Mouse (Mus musculus) intestine, embryonic 14.5 days (tissue): ENCODE results near the gene Wnt7b. TPM values are rescaled to one million over a fixed set of nuclear protein-coding genes. Genes with fewer than 3 reads are reported as not detected.

Experiments used
- ATAC-seq: fragments of 200-750 bp; cut with Nextera tagmentation; replicated peaks from 2 replicates; pipeline ENCODE4 v1.8.0; 2017; ENCODE audit warnings: low read depth, moderate number of reproducible peaks, moderate TSS enrichment, moderate library complexity; ENCODE audit not compliant: low FRiP score, low TSS enrichment
- DNase-seq: peaks from one replicate; pipeline ENCODE4 v3.0.0-alpha.2; 2018; ENCODE audit warnings: low spot score
- H3K27ac ChIP-seq: fragments of 300-500 bp; sonication (generic); 2 replicates; pipeline ENCODE4 v1.5.1; 2014; ENCODE audit warnings: low read depth, mild to moderate bottlenecking, control low read depth
- H3K27me3 ChIP-seq: fragments of 300-500 bp; sonication (generic); replicated peaks from 2 replicates; pipeline ENCODE4 v1.6.1; 2014; ENCODE audit warnings: low read length, control low read depth; ENCODE audit not compliant: control insufficient read depth, insufficient read depth
- H3K36me3 ChIP-seq: fragments of 300-500 bp; sonication (generic); 2 replicates; pipeline ENCODE4 v1.6.1; 2014; ENCODE audit warnings: low read length, control low read depth; ENCODE audit not compliant: control insufficient read depth, insufficient read depth
- H3K4me1 ChIP-seq: fragments of 300-500 bp; sonication (generic); replicated peaks from 2 replicates; pipeline ENCODE4 v1.6.1; 2014; ENCODE audit warnings: low read length, control low read depth, mixed read lengths; ENCODE audit not compliant: control insufficient read depth, insufficient read depth
- H3K4me2 ChIP-seq: fragments of 300-500 bp; sonication (generic); 2 replicates; pipeline ENCODE4 v1.6.1; 2014; ENCODE audit warnings: low read length
- H3K4me3 ChIP-seq: fragments of 300-500 bp; sonication (generic); 2 replicates; pipeline ENCODE4 v1.5.1; 2014; ENCODE audit warnings: low read depth, low read length, control low read depth, mixed read lengths
- H3K9ac ChIP-seq: fragments of 300-500 bp; sonication (generic); 2 replicates; pipeline ENCODE4 v1.6.1; 2014; ENCODE audit warnings: mild to moderate bottlenecking, low read length
- H3K9me3 ChIP-seq: fragments of 300-500 bp; sonication (generic); 2 replicates; pipeline ENCODE4 v1.6.1; 2016; ENCODE audit warnings: low read length, control low read depth; ENCODE audit not compliant: control insufficient read depth
- WGBS: fragments of 180-500 bp; shearing (Covaris S2); extraction: QIAGEN DNeasy Blood & Tissue Kit; methylation state at CpG from one replicate; pipeline ENCODE4 v1.1.7; 2014; 5-methylcytosine and 5-hydroxymethylcytosine counted together
- polyA plus RNA-seq: library from polyadenylated mRNA; unstranded; fragments of >200 nt; fragmentation: Nextera tagmentation; extraction: Ambion mirVana; gene quantifications from 2 replicates; pipeline ENCODE4 v1.2.1, GENCODE M21; 2014

Gene Wnt7b
- polyA plus RNA-seq, 1 experiment from 2014 or later: 2.2 TPM

- WGBS: 69% methylated on average over 3 of the region's 3 CpGs
- Histone ChIP-seq H3K27ac (no peak overlapping the region), H3K4me2 (no peak overlapping the region), H3K4me3 (no peak overlapping the region), H3K4me1 (peaks cover 12% of the 10 kb centered on the region), H3K27me3 (no peaks in the 10 kb centered on the region), H3K36me3 (no peaks in the 10 kb centered on the region), H3K9me3 (no peaks in the 10 kb centered on the region), H3K9ac (no peak overlapping the region)
- DNase-seq: no peak
- no peak for ATAC-seq
Measured at GRCm38 (mm10) chr15:85597403-85597802, 15.1 kb upstream of the Wnt7b start.

- Histone ChIP-seq H3K9ac (no peak overlapping the region), H3K4me2 (no peak overlapping the region), H3K36me3 (no peaks in the 10 kb centered on the region), H3K4me3 (no peak overlapping the region), H3K9me3 (no peaks in the 10 kb centered on the region), H3K27ac (no peak overlapping the region), H3K4me1 (no peaks in the 10 kb centered on the region), H3K27me3 (no peaks in the 10 kb centered on the region)
- 72% methylated on average over 4 of the region's 4 CpGs for WGBS
- ATAC-seq (no peak), DNase-seq (no peak)
Measured at GRCm38 (mm10) chr15:85592674-85593073, 10.4 kb upstream of the Wnt7b start.

- H3K27ac ChIP-seq: no peak overlapping the region
- H3K27me3 ChIP-seq: no peaks in the 10 kb centered on the region
- H3K9me3 ChIP-seq: peaks cover 3% of the 10 kb centered on the region; the same call in 1 of the 2 replicates
- ATAC-seq: no peak
- no peak overlapping the region for H3K4me3 ChIP-seq
- no peaks in the 10 kb centered on the region for H3K36me3 ChIP-seq
- WGBS: 85% methylated on average over 10 of the region's 10 CpGs
- no peaks in the 10 kb centered on the region for H3K4me1 ChIP-seq
- no peak overlapping the region for H3K4me2 ChIP-seq
- DNase-seq: no peak
- no peak overlapping the region for H3K9ac ChIP-seq
Measured at GRCm38 (mm10) chr15:85590831-85591230, 8.6 kb upstream of the Wnt7b start.

GRCm38 (mm10) chr15:85583504-85583903 is 1.2 kb upstream of the Wnt7b start:
- 4% methylated on average over 11 of the region's 11 CpGs for WGBS
- peaks cover 62% of the 10 kb centered on the region for H3K27me3 ChIP-seq
- no peak overlapping the region for H3K9ac ChIP-seq
- no peak overlapping the region for H3K27ac ChIP-seq
- peaks cover 3% of the 10 kb centered on the region; the same call in 1 of the 2 replicates for H3K9me3 ChIP-seq
- DNase-seq (peak; percentile 85), ATAC-seq (peak; percentile 77)
- H3K36me3 ChIP-seq: no peaks in the 10 kb centered on the region
- no peak overlapping the region for H3K4me3 ChIP-seq
- H3K4me1 ChIP-seq: peaks cover 5% of the 10 kb centered on the region; the same call in 1 of the 2 replicates
- H3K4me2 ChIP-seq: no peak overlapping the region

GRCm38 (mm10) chr15:85583024-85583423 is 751 bp upstream of the Wnt7b start:
- peaks cover 3% of the 10 kb centered on the region; the same call in 1 of the 2 replicates for H3K9me3 ChIP-seq
- H3K4me2 ChIP-seq: no peak overlapping the region
- no peak overlapping the region for H3K9ac ChIP-seq
- peaks cover 5% of the 10 kb centered on the region; the same call in 1 of the 2 replicates for H3K4me1 ChIP-seq
- no peak overlapping the region for H3K4me3 ChIP-seq
- H3K27me3 ChIP-seq: peaks cover 66% of the 10 kb centered on the region
- H3K36me3 ChIP-seq: no peaks in the 10 kb centered on the region
- WGBS: 1% methylated on average over 8 of the region's 8 CpGs
- no peak overlapping the region for H3K27ac ChIP-seq
- DNase-seq (peak; percentile 89), ATAC-seq (peak; percentile 84; the same call in 1 of the 2 replicates)

- H3K9ac ChIP-seq: 0 out of 2 replicates have a peak overlapping the region, but pooled peaks have one; percentile 22
- WGBS: under 1% methylated on average over 61 of the region's 67 CpGs
Measured at GRCm38 (mm10) chr15:85581563-85582064, 659 bp downstream of the Wnt7b start.

GRCm38 (mm10) chr15:85580934-85581562 is 1.2 kb downstream of the Wnt7b start:
- Histone ChIP-seq H3K4me2 (peak overlapping the region; percentile 81), H3K27ac (no peak overlapping the region), H3K9ac (peak overlapping the region; percentile 22; the same call in 1 of the 2 replicates), H3K4me1 (peaks cover 5% of the 10 kb centered on the region; the same call in 1 of the 2 replicates), H3K36me3 (no peaks in the 10 kb centered on the region), H3K9me3 (no peaks in the 10 kb centered on the region), H3K4me3 (peak overlapping the region; percentile 43), H3K27me3 (peaks cover 86% of the 10 kb centered on the region)
- DNase-seq: peak; percentile 67
- ATAC-seq: no peak
- WGBS: under 1% methylated on average over 58 of the region's 66 CpGs

More at GRCm38 (mm10) chr15:85581563-85582064, 659 bp downstream of the Wnt7b start:
- Histone ChIP-seq H3K27me3 (peaks cover 81% of the 10 kb centered on the region), H3K4me1 (peaks cover 5% of the 10 kb centered on the region; the same call in 1 of the 2 replicates), H3K9me3 (peaks cover 2% of the 10 kb centered on the region; the same call in 1 of the 2 replicates), H3K4me3 (peak overlapping the region; percentile 43), H3K36me3 (no peaks in the 10 kb centered on the region), H3K27ac (no peak overlapping the region), H3K4me2 (peak overlapping the region; percentile 81)
- ATAC-seq: no peak
- peak; percentile 59 for DNase-seq

- DNase-seq: peak; percentile 60
- H3K9ac ChIP-seq: peak overlapping the region; percentile 13; the same call in 1 of the 2 replicates
- under 1% methylated on average over 43 of the region's 47 CpGs for WGBS
- peak overlapping the region; percentile 43 for H3K4me3 ChIP-seq
- peaks cover 5% of the 10 kb centered on the region; the same call in 1 of the 2 replicates for H3K4me1 ChIP-seq
- no peaks in the 10 kb centered on the region for H3K9me3 ChIP-seq
- no peak for ATAC-seq
- H3K4me2 ChIP-seq: peak overlapping the region; percentile 81
- H3K27me3 ChIP-seq: peaks cover 92% of the 10 kb centered on the region
- no peak overlapping the region for H3K27ac ChIP-seq
- H3K36me3 ChIP-seq: no peaks in the 10 kb centered on the region
Measured at GRCm38 (mm10) chr15:85580483-85580882, 1.8 kb downstream of the Wnt7b start.
